Mouse (Mus musculus) intestine, postnatal 0 days (tissue): ENCODE results near the gene D7Ertd443e. TPM values are rescaled to one million over a fixed set of nuclear protein-coding genes. Genes with fewer than 3 reads are reported as not detected.

Experiments used
- ATAC-seq: fragments of 200-750 bp; cut with Nextera tagmentation; 2 replicates; pipeline ENCODE4 v1.8.0; 2017; ENCODE audit warnings: mild to moderate bottlenecking, moderate TSS enrichment, moderate library complexity
- H3K27ac ChIP-seq: fragments of 300-500 bp; sonication (generic); 2 replicates; pipeline ENCODE4 v1.5.1; 2014; ENCODE audit warnings: mild to moderate bottlenecking, low read depth, low read length, moderate library complexity
- H3K27me3 ChIP-seq: fragments of 300-500 bp; sonication (generic); replicated peaks from 2 replicates; pipeline ENCODE4 v1.6.1; 2014; ENCODE audit warnings: low read length, mixed read lengths; ENCODE audit not compliant: control insufficient read depth, insufficient read depth
- H3K36me3 ChIP-seq: fragments of 300-500 bp; sonication (generic); 2 replicates; pipeline ENCODE4 v1.6.1; 2014; ENCODE audit warnings: mild to moderate bottlenecking, moderate library complexity; ENCODE audit not compliant: control insufficient read depth, insufficient read depth
- H3K4me1 ChIP-seq: fragments of 300-500 bp; sonication (generic); replicated peaks from 2 replicates; pipeline ENCODE4 v1.6.1; 2014; ENCODE audit warnings: antibody characterized with exemption, low read length, mixed read lengths; ENCODE audit not compliant: control insufficient read depth, insufficient read depth
- H3K4me2 ChIP-seq: fragments of 300-500 bp; sonication (generic); replicated peaks from 2 replicates; pipeline ENCODE4 v1.6.1; 2014; ENCODE audit warnings: low read depth, mild to moderate bottlenecking, moderate library complexity
- H3K4me3 ChIP-seq: fragments of 300-500 bp; sonication (generic); 2 replicates; pipeline ENCODE4 v1.5.1; 2014; ENCODE audit warnings: low read depth, low read length
- H3K9ac ChIP-seq: fragments of 300-500 bp; sonication (generic); 2 replicates; pipeline ENCODE4 v1.6.1; 2014; ENCODE audit warnings: mild to moderate bottlenecking, low read depth, low read length
- H3K9me3 ChIP-seq: fragments of 300-500 bp; sonication (generic); 2 replicates; pipeline ENCODE4 v1.6.1; 2016; ENCODE audit warnings: mixed run types; ENCODE audit not compliant: control insufficient read depth
- CTCF ChIP-seq: sonication (generic); IDR thresholded peaks from 2 replicates; pipeline ENCODE4 v1.5.1; 2016; ENCODE audit warnings: low read depth, mild to moderate bottlenecking, control low read depth, antibody characterized with exemption, moderate library complexity
- WGBS: fragments of 180-500 bp; shearing (Covaris S2); extraction: QIAGEN DNeasy Blood & Tissue Kit; methylation state at CpG from one replicate; pipeline ENCODE4 v1.1.7; 2014; 5-methylcytosine and 5-hydroxymethylcytosine counted together
- polyA plus RNA-seq: library from polyadenylated mRNA; unstranded; fragments of >200 nt; fragmentation: Nextera tagmentation; extraction: Ambion mirVana; gene quantifications from 2 replicates; pipeline ENCODE4 v1.2.1, GENCODE M21; 2015

The D7Ertd443e gene
- polyA plus RNA-seq, 1 experiment from 2014 or later, result not detected

GRCm38 (mm10) chr7:134246624-134247023 is 138.8 kb downstream of the D7Ertd443e start:
- H3K9me3 ChIP-seq, result no peaks in the 10 kb centered on the region
- H3K4me3 ChIP-seq, result no peak overlapping the region
- ATAC-seq, result no peak
- H3K27me3 ChIP-seq, result no peaks in the 10 kb centered on the region
- H3K36me3 ChIP-seq, result no peaks in the 10 kb centered on the region
- no peak overlapping the region for H3K9ac ChIP-seq
- no peaks in the 10 kb centered on the region for H3K4me1 ChIP-seq
- no peak for TF ChIP-seq CTCF
- WGBS, result 56% methylated on average over 5 of the region's 5 CpGs
- H3K4me2 ChIP-seq, result no peak overlapping the region
- no peak overlapping the region for H3K27ac ChIP-seq

- Histone ChIP-seq H3K9ac (no peak overlapping the region), H3K4me2 (no peak overlapping the region), H3K9me3 (no peaks in the 10 kb centered on the region), H3K27ac (no peak overlapping the region), H3K4me1 (no peaks in the 10 kb centered on the region), H3K36me3 (no peaks in the 10 kb centered on the region), H3K27me3 (no peaks in the 10 kb centered on the region), H3K4me3 (no peak overlapping the region)
- no peak for ATAC-seq
- WGBS, result 63% methylated on average over 1 of the region's 1 CpGs
- TF ChIP-seq CTCF, result no peak
These were observed 142.7 kb downstream of the D7Ertd443e start for GRCm38 (mm10) chr7:134242773-134243172.

- no peak overlapping the region for H3K4me3 ChIP-seq
- no peaks in the 10 kb centered on the region for H3K27me3 ChIP-seq
- WGBS, result 82% methylated on average over 4 of the region's 4 CpGs
- H3K9me3 ChIP-seq, result no peaks in the 10 kb centered on the region
- no peaks in the 10 kb centered on the region for H3K36me3 ChIP-seq
- no peak for TF ChIP-seq CTCF
- ATAC-seq, result no peak
- H3K4me1 ChIP-seq, result no peaks in the 10 kb centered on the region
- no peak overlapping the region for H3K9ac ChIP-seq
- H3K27ac ChIP-seq, result no peak overlapping the region
- no peak overlapping the region for H3K4me2 ChIP-seq
These were observed 144.2 kb downstream of the D7Ertd443e start for GRCm38 (mm10) chr7:134241212-134241611.

GRCm38 (mm10) chr7:134240579-134240978 is 144.9 kb downstream of the D7Ertd443e start:
- ATAC-seq, result no peak
- WGBS, result 76% methylated on average over 1 of the region's 1 CpGs

GRCm38 (mm10) chr7:134238863-134239262 is 146.6 kb downstream of the D7Ertd443e start:
- Histone ChIP-seq H3K9ac (no peak overlapping the region), H3K36me3 (no peaks in the 10 kb centered on the region), H3K4me1 (no peaks in the 10 kb centered on the region), H3K4me2 (no peak overlapping the region), H3K27me3 (no peaks in the 10 kb centered on the region), H3K27ac (no peak overlapping the region), H3K4me3 (no peak overlapping the region), H3K9me3 (no peaks in the 10 kb centered on the region)
- no peak for TF ChIP-seq CTCF
- 95% methylated on average over 3 of the region's 3 CpGs for WGBS
- no peak for ATAC-seq

More at GRCm38 (mm10) chr7:134240579-134240978, 144.9 kb downstream of the D7Ertd443e start:
- no peak for TF ChIP-seq CTCF
- Histone ChIP-seq H3K27ac (no peak overlapping the region), H3K4me2 (no peak overlapping the region), H3K4me3 (no peak overlapping the region), H3K9ac (no peak overlapping the region), H3K27me3 (no peaks in the 10 kb centered on the region), H3K4me1 (no peaks in the 10 kb centered on the region), H3K9me3 (no peaks in the 10 kb centered on the region), H3K36me3 (no peaks in the 10 kb centered on the region)

GRCm38 (mm10) chr7:134237356-134237755 is 148.1 kb downstream of the D7Ertd443e start:
- Histone ChIP-seq H3K4me2 (no peak overlapping the region), H3K9me3 (no peaks in the 10 kb centered on the region), H3K27ac (no peak overlapping the region), H3K4me3 (no peak overlapping the region), H3K27me3 (no peaks in the 10 kb centered on the region), H3K9ac (no peak overlapping the region), H3K36me3 (no peaks in the 10 kb centered on the region), H3K4me1 (no peaks in the 10 kb centered on the region)
- 64% methylated on average over 2 of the region's 2 CpGs for WGBS
- no peak for ATAC-seq
- TF ChIP-seq CTCF, result no peak

- H3K4me3 ChIP-seq, result no peak overlapping the region
- no peak for ATAC-seq
- H3K27ac ChIP-seq, result no peak overlapping the region
- H3K27me3 ChIP-seq, result no peaks in the 10 kb centered on the region
- no peak overlapping the region for H3K9ac ChIP-seq
- TF ChIP-seq CTCF, result no peak
- no peaks in the 10 kb centered on the region for H3K4me1 ChIP-seq
- H3K36me3 ChIP-seq, result no peaks in the 10 kb centered on the region
- H3K4me2 ChIP-seq, result no peak overlapping the region
- no peaks in the 10 kb centered on the region for H3K9me3 ChIP-seq
These were observed 148.7 kb downstream of the D7Ertd443e start for GRCm38 (mm10) chr7:134236727-134237126.
